Mouse (Mus musculus): ENCODE data around the gene Lamtor4. TPM values are rescaled to one million over a fixed set of nuclear protein-coding genes. Genes with fewer than 3 reads are reported as not detected.

The Lamtor4 gene
- polyA plus RNA-seq, 1 experiment from 2014 or later = 70.0 TPM

- Histone ChIP-seq H3K36me3 (ENCODE audit: insufficient read depth, low read length) (peaks cover 34% of the 10 kb centered on the region), H3K4me2 (replicated peaks; ENCODE audit: low read depth, low read length) (no peak overlapping the region), H3K4me3 (ENCODE audit: low read length) (no peak overlapping the region), H3K9ac (replicated peaks; ENCODE audit: low read length) (no peak overlapping the region), H3K9me3 (ENCODE audit: low read length) (0 out of 2 replicates have a peak, but pooled peaks cover 2% of the 10 kb centered on the region), H3K4me1 (ENCODE audit: insufficient read depth, low read length) (peaks cover 25% of the 10 kb centered on the region), H3K27ac (ENCODE audit: low read length) (no peak overlapping the region), H3K27me3 (ENCODE audit: insufficient read depth, low read length) (no peaks in the 10 kb centered on the region)
- ATAC-seq (ENCODE audit: low FRiP score, low TSS enrichment) = no peak
- WGBS = 90% methylated on average over 3 of the region's 3 CpGs
Measured at GRCm38 (mm10) chr5:138258078-138258477, 2.8 kb downstream of the Lamtor4 start.

GRCm38 (mm10) chr5:138258542-138258941 is 3.3 kb downstream of the Lamtor4 start:
- Histone ChIP-seq H3K27ac (ENCODE audit: low read length) (no peak overlapping the region), H3K4me2 (replicated peaks; ENCODE audit: low read depth, low read length) (no peak overlapping the region), H3K4me1 (ENCODE audit: insufficient read depth, low read length) (peaks cover 27% of the 10 kb centered on the region), H3K27me3 (ENCODE audit: insufficient read depth, low read length) (no peaks in the 10 kb centered on the region), H3K9ac (replicated peaks; ENCODE audit: low read length) (no peak overlapping the region), H3K4me3 (ENCODE audit: low read length) (no peak overlapping the region), H3K36me3 (ENCODE audit: insufficient read depth, low read length) (peaks cover 34% of the 10 kb centered on the region), H3K9me3 (ENCODE audit: low read length) (no peaks in the 10 kb centered on the region)
- no peak for ATAC-seq (ENCODE audit: low FRiP score, low TSS enrichment)
- 70% methylated on average over 6 of the region's 6 CpGs for WGBS

- ATAC-seq (ENCODE audit: low FRiP score, low TSS enrichment) = no peak
- no peak overlapping the region for H3K4me2 ChIP-seq (replicated peaks; ENCODE audit: low read depth, low read length)
- no peaks in the 10 kb centered on the region for H3K27me3 ChIP-seq (ENCODE audit: insufficient read depth, low read length)
- 53% methylated on average over 7 of the region's 7 CpGs for WGBS
- no peaks in the 10 kb centered on the region for H3K9me3 ChIP-seq (ENCODE audit: low read length)
- no peak overlapping the region for H3K27ac ChIP-seq (ENCODE audit: low read length)
- no peak overlapping the region for H3K9ac ChIP-seq (replicated peaks; ENCODE audit: low read length)
- peaks cover 34% of the 10 kb centered on the region for H3K36me3 ChIP-seq (ENCODE audit: insufficient read depth, low read length)
- peaks cover 27% of the 10 kb centered on the region for H3K4me1 ChIP-seq (ENCODE audit: insufficient read depth, low read length)
- no peak overlapping the region for H3K4me3 ChIP-seq (ENCODE audit: low read length)
Measured at GRCm38 (mm10) chr5:138258993-138259392, 3.7 kb downstream of the Lamtor4 start.

- 87% methylated on average over 10 of the region's 10 CpGs for WGBS
- H3K27ac ChIP-seq (ENCODE audit: low read length) = no peak overlapping the region
Measured at GRCm38 (mm10) chr5:138260051-138260450, 4.8 kb downstream of the Lamtor4 start.

GRCm38 (mm10) chr5:138260834-138261233 is 5.6 kb downstream of the Lamtor4 start:
- no peaks in the 10 kb centered on the region for H3K27me3 ChIP-seq (ENCODE audit: insufficient read depth, low read length)
- ATAC-seq (ENCODE audit: low FRiP score, low TSS enrichment) = no peak
- WGBS = 88% methylated on average over 11 of the region's 11 CpGs
- H3K36me3 ChIP-seq (ENCODE audit: insufficient read depth, low read length) = peaks cover 36% of the 10 kb centered on the region
- H3K4me1 ChIP-seq (ENCODE audit: insufficient read depth, low read length) = peaks cover 32% of the 10 kb centered on the region
- no peak overlapping the region for H3K4me3 ChIP-seq (ENCODE audit: low read length)
- no peak overlapping the region for H3K4me2 ChIP-seq (replicated peaks; ENCODE audit: low read depth, low read length)
- no peak overlapping the region for H3K9ac ChIP-seq (replicated peaks; ENCODE audit: low read length)
- H3K9me3 ChIP-seq (ENCODE audit: low read length) = no peaks in the 10 kb centered on the region
- no peak overlapping the region for H3K27ac ChIP-seq (ENCODE audit: low read length)

More at GRCm38 (mm10) chr5:138260051-138260450, 4.8 kb downstream of the Lamtor4 start:
- Histone ChIP-seq H3K4me1 (ENCODE audit: insufficient read depth, low read length) (peaks cover 30% of the 10 kb centered on the region), H3K4me2 (replicated peaks; ENCODE audit: low read depth, low read length) (no peak overlapping the region), H3K27me3 (ENCODE audit: insufficient read depth, low read length) (no peaks in the 10 kb centered on the region), H3K9ac (replicated peaks; ENCODE audit: low read length) (no peak overlapping the region), H3K4me3 (ENCODE audit: low read length) (no peak overlapping the region), H3K9me3 (ENCODE audit: low read length) (no peaks in the 10 kb centered on the region), H3K36me3 (ENCODE audit: insufficient read depth, low read length) (peaks cover 34% of the 10 kb centered on the region)
- ATAC-seq (ENCODE audit: low FRiP score, low TSS enrichment) = no peak

GRCm38 (mm10) chr5:138262001-138262400 is 6.7 kb downstream of the Lamtor4 start:
- Histone ChIP-seq H3K9me3 (ENCODE audit: low read length) (no peaks in the 10 kb centered on the region), H3K4me3 (ENCODE audit: low read length) (no peak overlapping the region), H3K36me3 (ENCODE audit: insufficient read depth, low read length) (peaks cover 41% of the 10 kb centered on the region), H3K9ac (replicated peaks; ENCODE audit: low read length) (no peak overlapping the region), H3K4me1 (ENCODE audit: insufficient read depth, low read length) (peaks cover 25% of the 10 kb centered on the region), H3K4me2 (replicated peaks; ENCODE audit: low read depth, low read length) (no peak overlapping the region), H3K27me3 (ENCODE audit: insufficient read depth, low read length) (no peaks in the 10 kb centered on the region), H3K27ac (ENCODE audit: low read length) (no peak overlapping the region)
- 74% methylated on average over 4 of the region's 4 CpGs for WGBS
- no peak for ATAC-seq (ENCODE audit: low FRiP score, low TSS enrichment)

- Histone ChIP-seq H3K9me3 (ENCODE audit: low read length) (no peaks in the 10 kb centered on the region), H3K36me3 (ENCODE audit: insufficient read depth, low read length) (peaks cover 41% of the 10 kb centered on the region), H3K27me3 (ENCODE audit: insufficient read depth, low read length) (no peaks in the 10 kb centered on the region), H3K4me2 (replicated peaks; ENCODE audit: low read depth, low read length) (peak overlapping the region; percentile 98), H3K4me3 (ENCODE audit: low read length) (peak overlapping the region; percentile 91), H3K9ac (replicated peaks; ENCODE audit: low read length) (peak overlapping the region; percentile 96), H3K27ac (ENCODE audit: low read length) (no peak overlapping the region; the same call in 1 of the 2 replicates), H3K4me1 (ENCODE audit: insufficient read depth, low read length) (peaks cover 25% of the 10 kb centered on the region)
- 62% methylated on average over 18 of the region's 18 CpGs for WGBS
- no peak for ATAC-seq (ENCODE audit: low FRiP score, low TSS enrichment)
Measured at GRCm38 (mm10) chr5:138262582-138263240, 7.4 kb downstream of the Lamtor4 start.

- peak within 1 kb of the TSS; percentile 96 for H3K9ac ChIP-seq (replicated peaks; ENCODE audit: low read length)
- under 1% methylated on average over 70 of the region's 71 CpGs for WGBS
Measured at GRCm38 (mm10) chr5:138263260-138264206, 8.3 kb downstream of the Lamtor4 start, which contains the start of gene BC037034. Gene BC037034, minus strand, starts transcription at chr5:138264033.

GRCm38 (mm10) chr5:138264207-138264578 is 8.9 kb downstream of the Lamtor4 start:
- WGBS = 10% methylated on average over 6 of the region's 6 CpGs
- peaks cover 32% of the 10 kb centered on the region for H3K36me3 ChIP-seq (ENCODE audit: insufficient read depth, low read length)
- ATAC-seq (ENCODE audit: low FRiP score, low TSS enrichment) = no peak
- H3K4me2 ChIP-seq (replicated peaks; ENCODE audit: low read depth, low read length) = peak overlapping the region; percentile 98
- peaks cover 25% of the 10 kb centered on the region for H3K4me1 ChIP-seq (ENCODE audit: insufficient read depth, low read length)
- H3K27me3 ChIP-seq (ENCODE audit: insufficient read depth, low read length) = no peaks in the 10 kb centered on the region
- peak overlapping the region; percentile 96 for H3K9ac ChIP-seq (replicated peaks; ENCODE audit: low read length)
- H3K9me3 ChIP-seq (ENCODE audit: low read length) = no peaks in the 10 kb centered on the region
- H3K27ac ChIP-seq (ENCODE audit: low read length) = peak overlapping the region; percentile 61
- peak overlapping the region; percentile 91 for H3K4me3 ChIP-seq (ENCODE audit: low read length)

More at GRCm38 (mm10) chr5:138263260-138264206, 8.3 kb downstream of the Lamtor4 start, which contains the start of gene BC037034:
- Histone ChIP-seq H3K27me3 (ENCODE audit: insufficient read depth, low read length) (no peaks in the 10 kb centered on the region), H3K4me2 (replicated peaks; ENCODE audit: low read depth, low read length) (peak within 1 kb of the TSS; percentile 98), H3K4me1 (ENCODE audit: insufficient read depth, low read length) (peaks cover 25% of the 10 kb centered on the region), H3K27ac (ENCODE audit: low read length) (peak within 1 kb of the TSS; percentile 61), H3K36me3 (ENCODE audit: insufficient read depth, low read length) (peaks cover 38% of the 10 kb centered on the region), H3K9me3 (ENCODE audit: low read length) (no peaks in the 10 kb centered on the region), H3K4me3 (ENCODE audit: low read length) (peak within 1 kb of the TSS; percentile 91)
- peak; percentile 91 for ATAC-seq (ENCODE audit: low FRiP score, low TSS enrichment)

Measured in kidney, embryonic 16.5 days (tissue).